Mouse (Mus musculus) embryonic facial prominence, embryonic 11.5 days (tissue): ENCODE measurements around the gene Iqcf4. TPM values are rescaled to one million over a fixed set of nuclear protein-coding genes. Genes with fewer than 3 reads are reported as not detected.

Source experiments
- ATAC-seq: fragments of 200-750 bp; cut with Nextera tagmentation; replicated peaks from 2 replicates; pipeline ENCODE4 v1.8.0; 2017; ENCODE audit warnings: low read depth; ENCODE audit not compliant: insufficient number of reproducible peaks, low FRiP score, low TSS enrichment
- DNase-seq: peaks from one replicate; pipeline ENCODE4 v3.0.0-alpha.2; 2015; ENCODE audit warnings: low spot score
- H3K27ac ChIP-seq: fragments of 300-500 bp; sonication (generic); replicated peaks from 2 replicates; pipeline ENCODE4 v1.5.1; 2014; ENCODE audit warnings: mild to moderate bottlenecking, low read depth, low read length, control low read depth
- H3K27me3 ChIP-seq: fragments of 300-500 bp; sonication (generic); 2 replicates; pipeline ENCODE4 v1.6.1; 2014; ENCODE audit warnings: mild to moderate bottlenecking, low read length, moderate library complexity, mixed read lengths; ENCODE audit not compliant: control insufficient read depth, insufficient read depth
- H3K36me3 ChIP-seq: fragments of 300-500 bp; sonication (generic); replicated peaks from 2 replicates; pipeline ENCODE4 v1.6.1; 2014; ENCODE audit warnings: low read depth, mild to moderate bottlenecking, low read length, moderate library complexity, mixed read lengths; ENCODE audit not compliant: control insufficient read depth, insufficient read depth
- H3K4me1 ChIP-seq: fragments of 300-500 bp; sonication (generic); 2 replicates; pipeline ENCODE4 v1.6.1; 2014; ENCODE audit warnings: low read length, mixed read lengths; ENCODE audit not compliant: control insufficient read depth, insufficient read depth
- H3K4me2 ChIP-seq: fragments of 300-500 bp; sonication (generic); 2 replicates; pipeline ENCODE4 v1.6.1; 2014; ENCODE audit warnings: low read depth, mild to moderate bottlenecking, control low read depth, low read length, moderate library complexity
- H3K4me3 ChIP-seq: fragments of 300-500 bp; sonication (generic); 2 replicates; pipeline ENCODE4 v1.5.1; 2014; ENCODE audit warnings: low read depth, low read length, control low read depth
- H3K9ac ChIP-seq: fragments of 300-500 bp; sonication (generic); replicated peaks from 2 replicates; pipeline ENCODE4 v1.6.1; 2014; ENCODE audit warnings: mild to moderate bottlenecking, control low read depth, low read length
- H3K9me3 ChIP-seq: fragments of 300-500 bp; sonication (generic); replicated peaks from 2 replicates; pipeline ENCODE4 v1.6.1; 2016; ENCODE audit warnings: mild to moderate bottlenecking, low read length, inconsistent platforms, mixed read lengths; ENCODE audit not compliant: control insufficient read depth
- WGBS: fragments of 180-500 bp; shearing (Covaris S2); extraction: QIAGEN DNeasy Blood & Tissue Kit; methylation state at CpG from one replicate; pipeline ENCODE4 v1.1.7; 2014; 5-methylcytosine and 5-hydroxymethylcytosine counted together
- polyA plus RNA-seq: library from polyadenylated mRNA; unstranded; fragments of >200 nt; fragmentation: Nextera tagmentation; extraction: Ambion mirVana; gene quantifications from 2 replicates; pipeline ENCODE4 v1.2.1, GENCODE M21; 2014

Gene Iqcf4
- polyA plus RNA-seq, 1 experiment from 2014 or later: not detected

- ATAC-seq: no peak
- H3K4me3 ChIP-seq: no peak overlapping the region
- H3K27ac ChIP-seq: no peak overlapping the region
- no peaks in the 10 kb centered on the region for H3K27me3 ChIP-seq
- no peaks in the 10 kb centered on the region for H3K36me3 ChIP-seq
- WGBS: 65% methylated on average over 2 of the region's 2 CpGs
- no peak overlapping the region for H3K9ac ChIP-seq
- no peaks in the 10 kb centered on the region for H3K9me3 ChIP-seq
- DNase-seq: peak; percentile 10
- no peaks in the 10 kb centered on the region for H3K4me1 ChIP-seq
- no peak overlapping the region for H3K4me2 ChIP-seq
These were observed 51.4 kb downstream of the Iqcf4 start for GRCm38 (mm10) chr9:106519433-106519832.

Other genes with a start within 250 kb of the Iqcf4 start
- 52.2 and 55.1 TPM in 2 replicates for gene Dusp7, start 202.4 kb downstream of the Iqcf4 start, polyA plus RNA-seq
- 1,035 and 1,040 TPM in 2 replicates for gene Rpl29, start 141.5 kb downstream of the Iqcf4 start, polyA plus RNA-seq
- 36.9 and 41.2 TPM in 2 replicates for gene Acy1, start 132.7 kb downstream of the Iqcf4 start, polyA plus RNA-seq
- 4.9 and 8.8 TPM in 2 replicates for gene Abhd14b, start 123.5 kb downstream of the Iqcf4 start, polyA plus RNA-seq
- 41.9 and 43.5 TPM in 2 replicates for gene Abhd14a, start 123.3 kb downstream of the Iqcf4 start, polyA plus RNA-seq
- 165 and 189 TPM in 2 replicates for gene Pcbp4, start 117.7 kb downstream of the Iqcf4 start, polyA plus RNA-seq
- 0.10 and 0.31 TPM in 2 replicates for gene Gpr62, start 105.1 kb downstream of the Iqcf4 start, polyA plus RNA-seq
- 43.2 and 48.6 TPM in 2 replicates for gene Rrp9, start 95.0 kb downstream of the Iqcf4 start, polyA plus RNA-seq
- 1.8 and 1.9 TPM in 2 replicates for gene Parp3, start 94.0 kb downstream of the Iqcf4 start, polyA plus RNA-seq
- not detected in 2 replicates for gene Iqcf1, start 71.0 kb downstream of the Iqcf4 start, polyA plus RNA-seq
- not detected in 2 replicates for gene Iqcf5, start 56.4 kb downstream of the Iqcf4 start, polyA plus RNA-seq
- not detected in 2 replicates for gene Iqcf3, start 9.4 kb downstream of the Iqcf4 start, polyA plus RNA-seq
- gene Iqcf6, start 55.6 kb upstream of the Iqcf4 start, polyA plus RNA-seq: not detected in 2 replicates
- gene Grm2, start 85.1 kb upstream of the Iqcf4 start, polyA plus RNA-seq: 3.6 TPM in 2 replicates
- 32.1 and 32.4 TPM in 2 replicates for gene Tex264, start 114.9 kb upstream of the Iqcf4 start, polyA plus RNA-seq
- gene Rad54l2, start 218.2 kb upstream of the Iqcf4 start, polyA plus RNA-seq: 5.2 and 5.8 TPM in 2 replicates